Mouse (Mus musculus) heart, embryonic 13.5 days (tissue): ENCODE results near the gene Nfib. TPM values are rescaled to one million over a fixed set of nuclear protein-coding genes. Genes with fewer than 3 reads are reported as not detected.
A peak's percentile ranks its signal among the peaks of the same experiment; 100 is the strongest.

ENCODE experiments used
- ATAC-seq: fragments of 200-750 bp; cut with Nextera tagmentation; 2 replicates; pipeline ENCODE4 v1.8.0; 2017; ENCODE audit warnings: moderate TSS enrichment; ENCODE audit not compliant: insufficient number of reproducible peaks, low FRiP score, low TSS enrichment; ENCODE audit errors: extremely low read depth
- H3K27ac ChIP-seq: fragments of 300-500 bp; sonication (generic); replicated peaks from 2 replicates; pipeline ENCODE4 v1.5.1; 2015; ENCODE audit warnings: moderate library complexity, mild to moderate bottlenecking, inconsistent platforms
- H3K27me3 ChIP-seq: fragments of 300-500 bp; sonication (generic); replicated peaks from 2 replicates; pipeline ENCODE4 v1.6.1; 2015; ENCODE audit warnings: mild to moderate bottlenecking, inconsistent platforms
- H3K36me3 ChIP-seq: fragments of 300-500 bp; sonication (generic); 2 replicates; pipeline ENCODE4 v1.6.1; 2015; ENCODE audit warnings: mild to moderate bottlenecking, inconsistent platforms
- H3K4me1 ChIP-seq: fragments of 300-500 bp; sonication (generic); 2 replicates; pipeline ENCODE4 v1.6.1; 2015; ENCODE audit warnings: inconsistent platforms
- H3K4me2 ChIP-seq: fragments of 300-500 bp; sonication (generic); 2 replicates; pipeline ENCODE4 v1.6.1; 2015; ENCODE audit warnings: inconsistent platforms, mild to moderate bottlenecking, moderate library complexity
- H3K4me3 ChIP-seq: fragments of 300-500 bp; sonication (generic); 2 replicates; pipeline ENCODE4 v1.5.1; 2015; ENCODE audit warnings: moderate library complexity, mild to moderate bottlenecking, inconsistent platforms
- H3K9ac ChIP-seq: fragments of 300-500 bp; sonication (generic); 2 replicates; pipeline ENCODE4 v1.6.1; 2015; ENCODE audit warnings: inconsistent platforms, mild to moderate bottlenecking, moderate library complexity
- H3K9me3 ChIP-seq: fragments of 300-500 bp; sonication (generic); 2 replicates; pipeline ENCODE4 v1.6.1; 2016; ENCODE audit warnings: inconsistent platforms
- WGBS: fragments of 180-500 bp; shearing (Covaris S2); methylation state at CpG from one replicate; pipeline ENCODE4 v1.1.7; 2015; ENCODE audit warnings: mixed read lengths; 5-methylcytosine and 5-hydroxymethylcytosine counted together
- polyA plus RNA-seq: library from polyadenylated mRNA; unstranded; fragments of >200 nt; fragmentation: Nextera tagmentation; extraction: Ambion mirVana; gene quantifications from 2 replicates; pipeline ENCODE4 v1.2.1, GENCODE M21; 2015

Nfib gene
- polyA plus RNA-seq, 1 experiment from 2014 or later = 53.0 TPM

- peak overlapping the region; percentile 4; the same call in 1 of the 2 replicates for H3K4me3 ChIP-seq
- 32% methylated on average over 12 of the region's 12 CpGs for WGBS
- ATAC-seq = peak; percentile 28; the same call in 1 of the 2 replicates
- H3K4me2 ChIP-seq = peak overlapping the region; percentile 47
- H3K27ac ChIP-seq = peak overlapping the region; percentile 87
- H3K9me3 ChIP-seq = no peaks in the 10 kb centered on the region
- no peaks in the 10 kb centered on the region for H3K27me3 ChIP-seq
- H3K4me1 ChIP-seq = peaks cover 92% of the 10 kb centered on the region
- peak overlapping the region; percentile 29 for H3K9ac ChIP-seq
- H3K36me3 ChIP-seq = no peaks in the 10 kb centered on the region
These were observed 267.8 kb downstream of the Nfib start for GRCm38 (mm10) chr4:82437533-82438318.

GRCm38 (mm10) chr4:82436656-82437055, 268.9 kb downstream of the Nfib start:
- no peak overlapping the region for H3K9ac ChIP-seq
- H3K4me3 ChIP-seq = no peak overlapping the region
- peaks cover 91% of the 10 kb centered on the region for H3K4me1 ChIP-seq
- H3K4me2 ChIP-seq = no peak overlapping the region
- WGBS = 49% methylated on average over 2 of the region's 2 CpGs
- no peaks in the 10 kb centered on the region for H3K36me3 ChIP-seq
- ATAC-seq = no peak
- no peaks in the 10 kb centered on the region for H3K27me3 ChIP-seq
- H3K27ac ChIP-seq = peak overlapping the region; percentile 87
- no peaks in the 10 kb centered on the region for H3K9me3 ChIP-seq

GRCm38 (mm10) chr4:82435716-82436115, 269.8 kb downstream of the Nfib start:
- Histone ChIP-seq H3K4me3 (no peak overlapping the region), H3K4me1 (peaks cover 84% of the 10 kb centered on the region), H3K9ac (peak overlapping the region; percentile 38), H3K9me3 (no peaks in the 10 kb centered on the region), H3K36me3 (no peaks in the 10 kb centered on the region), H3K4me2 (0 out of 2 replicates have a peak overlapping the region, but pooled peaks have one; percentile 28), H3K27me3 (no peaks in the 10 kb centered on the region), H3K27ac (peak overlapping the region; percentile 87)
- ATAC-seq = no peak
- 32% methylated on average over 5 of the region's 5 CpGs for WGBS

GRCm38 (mm10) chr4:82433926-82434705, 271.4 kb downstream of the Nfib start:
- ATAC-seq = no peak
- H3K9me3 ChIP-seq = no peaks in the 10 kb centered on the region
- 46% methylated on average over 13 of the region's 13 CpGs for whole genome bisulfite sequencing
- H3K36me3 ChIP-seq = peaks cover 3% of the 10 kb centered on the region; the same call in 1 of the 2 replicates
- H3K4me1 ChIP-seq = peaks cover 84% of the 10 kb centered on the region
- no peak overlapping the region for H3K9ac ChIP-seq
- H3K4me3 ChIP-seq = no peak overlapping the region
- H3K27ac ChIP-seq = peak overlapping the region; percentile 87
- H3K4me2 ChIP-seq = no peak overlapping the region
- no peaks in the 10 kb centered on the region for H3K27me3 ChIP-seq

GRCm38 (mm10) chr4:82431831-82432230, 273.7 kb downstream of the Nfib start:
- Histone ChIP-seq H3K4me3 (no peak overlapping the region), H3K27ac (0 out of 2 replicates have a peak overlapping the region, but pooled peaks have one; percentile 2), H3K27me3 (no peaks in the 10 kb centered on the region), H3K9ac (no peak overlapping the region), H3K36me3 (peaks cover 6% of the 10 kb centered on the region; the same call in 1 of the 2 replicates), H3K9me3 (no peaks in the 10 kb centered on the region), H3K4me2 (no peak overlapping the region), H3K4me1 (peaks cover 84% of the 10 kb centered on the region)
- WGBS = 89% methylated on average over 8 of the region's 8 CpGs
- ATAC-seq = no peak

GRCm38 (mm10) chr4:82430802-82431201, 274.7 kb downstream of the Nfib start:
- no peak for ATAC-seq
- Histone ChIP-seq H3K9me3 (no peaks in the 10 kb centered on the region), H3K4me1 (peaks cover 84% of the 10 kb centered on the region), H3K4me3 (no peak overlapping the region), H3K4me2 (no peak overlapping the region), H3K36me3 (peaks cover 8% of the 10 kb centered on the region; the same call in 1 of the 2 replicates), H3K9ac (no peak overlapping the region), H3K27ac (no peak overlapping the region), H3K27me3 (no peaks in the 10 kb centered on the region)
- 79% methylated on average over 3 of the region's 3 CpGs for WGBS

GRCm38 (mm10) chr4:82426224-82426623, 279.3 kb downstream of the Nfib start:
- Histone ChIP-seq H3K9ac (no peak overlapping the region), H3K27ac (no peak overlapping the region), H3K4me1 (peaks cover 73% of the 10 kb centered on the region), H3K36me3 (peaks cover 8% of the 10 kb centered on the region; the same call in 1 of the 2 replicates), H3K4me2 (no peak overlapping the region), H3K4me3 (no peak overlapping the region), H3K9me3 (no peaks in the 10 kb centered on the region), H3K27me3 (no peaks in the 10 kb centered on the region)
- WGBS = 64% methylated on average over 4 of the region's 4 CpGs
- ATAC-seq = no peak

- Histone ChIP-seq H3K27me3 (no peaks in the 10 kb centered on the region), H3K4me2 (no peak overlapping the region), H3K9ac (no peak overlapping the region), H3K4me1 (peaks cover 79% of the 10 kb centered on the region), H3K27ac (peak overlapping the region; percentile 33; the same call in 1 of the 2 replicates), H3K4me3 (no peak overlapping the region), H3K36me3 (no peaks in the 10 kb centered on the region), H3K9me3 (no peaks in the 10 kb centered on the region)
- no peak for ATAC-seq
- 56% methylated on average over 4 of the region's 4 CpGs for WGBS
These were observed 287.3 kb downstream of the Nfib start for GRCm38 (mm10) chr4:82418241-82418640.

GRCm38 (mm10) chr4:82415817-82416216, 289.7 kb downstream of the Nfib start:
- WGBS = 13% methylated on average over 4 of the region's 4 CpGs
- H3K4me1 ChIP-seq = peaks cover 87% of the 10 kb centered on the region

GRCm38 (mm10) chr4:82412651-82413050, 292.9 kb downstream of the Nfib start:
- peak overlapping the region; percentile 60 for H3K27ac ChIP-seq
- H3K36me3 ChIP-seq = no peaks in the 10 kb centered on the region
- H3K4me2 ChIP-seq = peak overlapping the region; percentile 5; the same call in 1 of the 2 replicates
- no peak for ATAC-seq
- H3K9ac ChIP-seq = peak overlapping the region; percentile 15
- 55% methylated on average over 7 of the region's 7 CpGs for WGBS
- peaks cover 83% of the 10 kb centered on the region for H3K4me1 ChIP-seq
- no peak overlapping the region for H3K4me3 ChIP-seq
- H3K27me3 ChIP-seq = no peaks in the 10 kb centered on the region
- H3K9me3 ChIP-seq = no peaks in the 10 kb centered on the region

More at GRCm38 (mm10) chr4:82415817-82416216, 289.7 kb downstream of the Nfib start:
- no peak; the same call in 1 of the 2 replicates for ATAC-seq
- Histone ChIP-seq H3K4me3 (no peak overlapping the region), H3K4me2 (peak overlapping the region; percentile 27; the same call in 1 of the 2 replicates), H3K27ac (peak overlapping the region; percentile 88), H3K36me3 (no peaks in the 10 kb centered on the region), H3K9ac (peak overlapping the region; percentile 19; the same call in 1 of the 2 replicates), H3K27me3 (no peaks in the 10 kb centered on the region), H3K9me3 (no peaks in the 10 kb centered on the region)

GRCm38 (mm10) chr4:82411965-82412364, 293.6 kb downstream of the Nfib start:
- Histone ChIP-seq H3K36me3 (no peaks in the 10 kb centered on the region), H3K27me3 (no peaks in the 10 kb centered on the region), H3K4me2 (peak overlapping the region; percentile 5; the same call in 1 of the 2 replicates), H3K27ac (peak overlapping the region; percentile 60), H3K9me3 (no peaks in the 10 kb centered on the region), H3K9ac (peak overlapping the region; percentile 15; the same call in 1 of the 2 replicates), H3K4me1 (peaks cover 84% of the 10 kb centered on the region), H3K4me3 (no peak overlapping the region)
- no peak for ATAC-seq
- WGBS = 13% methylated on average over 5 of the region's 5 CpGs
